Mouse (Mus musculus): ENCODE results near the gene Lrrc72.
"Not testable (repeated sequence)": the region's sequence is repeated elsewhere in the genome, so short reads cannot be mapped to it uniquely, and the experiment has no call there.

Lrrc72 gene

GRCm38 (mm10) chr12:36253298-36253697 is at the start of gene Lrrc72:
Gene Lrrc72 (minus strand): TSS chr12:36253398.
- no peak for DNase-seq

- DNase-seq: no peak
Observed at GRCm38 (mm10) chr12:36302326-36302725, 49.1 kb upstream of the Lrrc72 start.

GRCm38 (mm10) chr12:36291346-36291745 is 38.1 kb upstream of the Lrrc72 start:
- DNase-seq: no peak

GRCm38 (mm10) chr12:36290465-36290864 is 37.3 kb upstream of the Lrrc72 start:
- no peak for DNase-seq

- DNase-seq: peak in 1 of 2 experiments; percentile 11
Observed at GRCm38 (mm10) chr12:36289634-36290033, 36.4 kb upstream of the Lrrc72 start.

GRCm38 (mm10) chr12:36274823-36275222 is 21.6 kb upstream of the Lrrc72 start:
- no peak for DNase-seq

GRCm38 (mm10) chr12:36267670-36268246 is 14.6 kb upstream of the Lrrc72 start:
- DNase-seq: no peak

GRCm38 (mm10) chr12:36262116-36262721 is 9.0 kb upstream of the Lrrc72 start:
- no peak for DNase-seq

GRCm38 (mm10) chr12:36255413-36255812 is 2.2 kb upstream of the Lrrc72 start:
- DNase-seq: no peak

- DNase-seq: no peak
Observed at GRCm38 (mm10) chr12:36241171-36241570, 12.0 kb downstream of the Lrrc72 start.

- no peak for DNase-seq
Observed at GRCm38 (mm10) chr12:36231386-36231785, 21.8 kb downstream of the Lrrc72 start.

GRCm38 (mm10) chr12:36224392-36224791 is 28.8 kb downstream of the Lrrc72 start:
- DNase-seq: no peak

GRCm38 (mm10) chr12:36216905-36217304 is 36.3 kb downstream of the Lrrc72 start:
- no peak for DNase-seq

GRCm38 (mm10) chr12:36216230-36216629 is 37.0 kb downstream of the Lrrc72 start:
- no peak for DNase-seq

- DNase-seq: peak; percentile 13 to 14
Observed at GRCm38 (mm10) chr12:36215149-36215480, 38.1 kb downstream of the Lrrc72 start.

- DNase-seq: no peak
Observed at GRCm38 (mm10) chr12:36214389-36215148, 38.6 kb downstream of the Lrrc72 start.

- DNase-seq: no peak
Observed at GRCm38 (mm10) chr12:36210096-36210495, 43.1 kb downstream of the Lrrc72 start.

GRCm38 (mm10) chr12:36208456-36208855 is 44.7 kb downstream of the Lrrc72 start:
- peak; percentile 8 to 14 for DNase-seq

- no peak for DNase-seq
Observed at GRCm38 (mm10) chr12:36207800-36208148, 45.4 kb downstream of the Lrrc72 start.

GRCm38 (mm10) chr12:36207072-36207799 is 46.0 kb downstream of the Lrrc72 start:
- peak; percentile 19 to 23 for DNase-seq

- DNase-seq: not testable (repeated sequence)
Observed at GRCm38 (mm10) chr12:36205579-36206119, 47.5 kb downstream of the Lrrc72 start.

GRCm38 (mm10) chr12:36194976-36195375 is 58.2 kb downstream of the Lrrc72 start:
- no peak for DNase-seq

GRCm38 (mm10) chr12:36190343-36190742 is 62.9 kb downstream of the Lrrc72 start:
- DNase-seq: no peak

Data from cerebellum, adult 18-20 months (tissue).